Mouse (Mus musculus) liver, postnatal 0 days (tissue): ENCODE data around the gene Inpp5k. TPM values are rescaled to one million over a fixed set of nuclear protein-coding genes. Genes with fewer than 3 reads are reported as not detected.
A peak's percentile ranks its signal among the peaks of the same experiment; 100 is the strongest.

Source experiments
- ATAC-seq: fragments of 200-750 bp; cut with Nextera tagmentation; 2 replicates; pipeline ENCODE4 v1.8.0; 2017; ENCODE audit warnings: mild to moderate bottlenecking, moderate library complexity
- DNase-seq: peaks from one replicate; pipeline ENCODE4 v3.0.0-alpha.2; 2016
- H3K27ac ChIP-seq: fragments of 300-500 bp; sonication (generic); 2 replicates; pipeline ENCODE4 v1.5.1; 2014; ENCODE audit warnings: antibody characterized with exemption, moderate library complexity, mild to moderate bottlenecking, low read depth
- H3K27me3 ChIP-seq: fragments of 300-500 bp; sonication (generic); 2 replicates; pipeline ENCODE4 v1.6.1; 2014; ENCODE audit warnings: low read length, control low read depth, mixed read lengths; ENCODE audit not compliant: insufficient read depth
- H3K36me3 ChIP-seq: fragments of 300-500 bp; sonication (generic); replicated peaks from 2 replicates; pipeline ENCODE4 v1.6.1; 2014; ENCODE audit warnings: mild to moderate bottlenecking, control low read depth, low read length, moderate library complexity, mixed read lengths; ENCODE audit not compliant: insufficient read depth
- H3K4me1 ChIP-seq: fragments of 300-500 bp; sonication (generic); 2 replicates; pipeline ENCODE4 v1.6.1; 2014; ENCODE audit warnings: antibody characterized with exemption, mild to moderate bottlenecking, control low read depth; ENCODE audit not compliant: insufficient read depth
- H3K4me2 ChIP-seq: fragments of 300-500 bp; sonication (generic); 2 replicates; pipeline ENCODE4 v1.6.1; 2014; ENCODE audit warnings: low read depth, mild to moderate bottlenecking, low read length, moderate library complexity, mixed read lengths
- H3K4me3 ChIP-seq: fragments of 300-500 bp; sonication (generic); 2 replicates; pipeline ENCODE4 v1.5.1; 2014; ENCODE audit warnings: low read depth, low read length
- H3K9ac ChIP-seq: fragments of 300-500 bp; sonication (generic); replicated peaks from 2 replicates; pipeline ENCODE4 v1.6.1; 2014; ENCODE audit warnings: mild to moderate bottlenecking, moderate library complexity
- H3K9me3 ChIP-seq: fragments of 300-500 bp; sonication (generic); 2 replicates; pipeline ENCODE4 v1.6.1; 2016; ENCODE audit warnings: mild to moderate bottlenecking, control low read depth, low read length, mixed read lengths
- CTCF ChIP-seq: sonication (generic); IDR thresholded peaks from 2 replicates; pipeline ENCODE4 v1.5.1; 2016; ENCODE audit warnings: antibody characterized with exemption, low read depth
- EP300 ChIP-seq: IDR thresholded peaks from 2 replicates; pipeline ENCODE4 v1.6.1; 2016; ENCODE audit warnings: antibody characterized with exemption, low read depth, mild to moderate bottlenecking
- WGBS: fragments of 180-500 bp; shearing (Covaris S2); extraction: QIAGEN DNeasy Blood & Tissue Kit; methylation state at CpG from one replicate; pipeline ENCODE4 v1.1.7; 2014; ENCODE audit not compliant: insufficient replicate concordance; 5-methylcytosine and 5-hydroxymethylcytosine counted together
- polyA plus RNA-seq: library from polyadenylated mRNA; unstranded; fragments of >200 nt; fragmentation: Nextera tagmentation; extraction: Ambion mirVana; gene quantifications from 2 replicates; pipeline ENCODE4 v1.2.1, GENCODE M21; 2015

The Inpp5k gene
- polyA plus RNA-seq, 1 experiment from 2014 or later = 16.7 TPM

DNA sequence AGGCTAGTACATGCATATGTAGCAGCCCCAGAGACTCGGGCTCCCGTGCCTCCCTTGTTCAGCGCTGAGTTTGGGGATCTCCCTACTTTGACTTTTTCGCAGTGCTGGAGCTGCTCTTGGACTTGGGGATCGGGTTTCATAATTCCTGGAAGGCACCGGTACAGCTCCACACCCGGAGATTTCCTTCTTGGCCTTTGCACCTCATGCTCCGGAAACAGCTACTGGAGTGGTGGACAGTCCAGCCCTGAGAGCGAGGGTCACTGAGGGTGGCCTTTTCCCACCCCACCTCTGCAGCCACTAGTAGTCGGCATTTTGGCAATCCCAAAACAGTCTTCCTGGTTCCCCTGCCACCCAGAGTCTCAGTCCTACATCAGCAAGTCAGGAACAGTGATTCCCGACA is 4.5 kb downstream of the Inpp5k start:
- Histone ChIP-seq H3K4me1 (peaks cover 29% of the 10 kb centered on the region), H3K27me3 (no peaks in the 10 kb centered on the region), H3K9me3 (no peaks in the 10 kb centered on the region), H3K27ac (peak overlapping the region; percentile 7; the same call in 1 of the 2 replicates), H3K36me3 (peaks cover 16% of the 10 kb centered on the region), H3K4me3 (no peak overlapping the region), H3K9ac (no peak overlapping the region), H3K4me2 (no peak overlapping the region; the same call in 1 of the 2 replicates)
- no peak for ATAC-seq
- TF ChIP-seq CTCF = no peak
- no peak for TF ChIP-seq EP300
- WGBS = 60% methylated on average over 11 of the region's 11 CpGs
- DNase-seq = no peak

GRCm38 (mm10) chr11:75643323-75643722 is 12.5 kb downstream of the Inpp5k start:
- 87% methylated on average over 5 of the region's 5 CpGs for WGBS
- Histone ChIP-seq H3K36me3 (peaks cover 24% of the 10 kb centered on the region), H3K4me1 (no peaks in the 10 kb centered on the region; the same call in none of the 2 replicates), H3K4me3 (no peak overlapping the region), H3K27me3 (no peaks in the 10 kb centered on the region), H3K4me2 (no peak overlapping the region), H3K27ac (no peak overlapping the region), H3K9ac (no peak overlapping the region), H3K9me3 (no peaks in the 10 kb centered on the region)
- TF ChIP-seq CTCF = no peak
- no peak for TF ChIP-seq EP300
- DNase-seq (no peak), ATAC-seq (no peak)

DNA sequence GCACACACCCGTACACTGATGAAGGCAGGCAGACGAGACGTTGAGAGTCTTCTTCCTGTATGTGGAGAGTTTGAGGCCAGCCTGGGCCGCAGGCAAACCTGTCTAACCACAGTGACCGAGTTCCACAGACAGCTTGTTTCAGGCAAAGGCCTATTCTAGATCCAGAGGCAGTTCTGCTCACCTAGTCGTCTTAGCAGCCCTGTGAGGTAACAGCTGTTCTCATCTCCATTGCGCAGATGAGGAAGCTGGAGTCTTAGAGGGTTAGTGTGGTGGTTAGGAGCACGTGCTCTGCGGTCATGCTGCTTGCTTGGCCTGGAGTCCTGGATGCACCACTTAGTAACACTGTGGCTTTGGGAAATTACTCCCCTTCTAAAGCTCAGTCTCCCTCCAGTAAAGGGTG is 13.9 kb downstream of the Inpp5k start:
- no peak overlapping the region for H3K4me2 ChIP-seq
- WGBS = 32% methylated on average over 9 of the region's 9 CpGs
- no peak overlapping the region for H3K4me3 ChIP-seq
- H3K27ac ChIP-seq = no peak overlapping the region
- no peak overlapping the region for H3K9ac ChIP-seq
- H3K36me3 ChIP-seq = peaks cover 27% of the 10 kb centered on the region
- DNase-seq = peak; percentile 47
- peaks cover 9% of the 10 kb centered on the region for H3K4me1 ChIP-seq
- no peak for TF ChIP-seq EP300
- no peak for TF ChIP-seq CTCF
- ATAC-seq = peak; percentile 18; the same call in 1 of the 2 replicates
- no peaks in the 10 kb centered on the region for H3K27me3 ChIP-seq
- H3K9me3 ChIP-seq = no peaks in the 10 kb centered on the region

- no peak overlapping the region for H3K4me3 ChIP-seq
- peaks cover 14% of the 10 kb centered on the region for H3K36me3 ChIP-seq
- TF ChIP-seq CTCF = no peak
- TF ChIP-seq EP300 = no peak
- 69% methylated on average over 6 of the region's 6 CpGs for WGBS
- H3K4me2 ChIP-seq = no peak overlapping the region
- DNase-seq = no peak
- peaks cover 33% of the 10 kb centered on the region for H3K4me1 ChIP-seq
- no peaks in the 10 kb centered on the region for H3K27me3 ChIP-seq
- no peak overlapping the region for H3K9ac ChIP-seq
- no peak overlapping the region for H3K27ac ChIP-seq
- ATAC-seq = no peak
- no peaks in the 10 kb centered on the region for H3K9me3 ChIP-seq
These were observed 17.0 kb downstream of the Inpp5k start for GRCm38 (mm10) chr11:75647681-75648211.

DNA sequence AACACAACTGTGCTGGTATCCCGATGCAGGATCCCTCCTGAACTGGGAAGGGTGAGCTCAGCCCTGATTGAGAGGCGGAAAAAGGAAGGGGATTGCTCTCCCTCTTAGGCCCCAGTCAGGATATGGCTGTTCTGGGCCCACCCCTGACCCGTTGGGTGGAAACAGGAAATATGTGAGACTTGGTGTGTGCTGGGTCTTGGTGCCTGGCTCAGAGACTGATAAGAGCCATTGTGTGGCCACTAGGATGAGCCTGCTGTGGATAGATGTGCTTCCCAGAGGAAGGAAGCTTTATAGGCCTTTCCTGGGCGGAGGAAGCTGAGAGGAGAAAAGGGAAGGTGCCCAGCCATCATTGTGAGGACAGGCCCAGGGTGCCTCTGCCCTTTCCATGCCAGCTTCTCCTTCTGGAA is 18.4 kb downstream of the Inpp5k start:
- DNase-seq (peak; percentile 38), ATAC-seq (peak; percentile 7; the same call in 1 of the 2 replicates)
- peaks cover 14% of the 10 kb centered on the region; the same call in 1 of the 2 replicates for H3K36me3 ChIP-seq
- peaks cover 41% of the 10 kb centered on the region for H3K4me1 ChIP-seq
- 0 out of 2 replicates have a peak overlapping the region, but pooled peaks have one; percentile 13 for H3K4me2 ChIP-seq
- no peak overlapping the region; the same call in 1 of the 2 replicates for H3K9ac ChIP-seq
- peak overlapping the region; percentile 96 for H3K27ac ChIP-seq
- no peak overlapping the region for H3K4me3 ChIP-seq
- H3K9me3 ChIP-seq = no peaks in the 10 kb centered on the region
- TF ChIP-seq CTCF (0 out of 2 replicates have a peak, but pooled peaks have one; percentile 10), EP300 (peak; percentile 59)
- H3K27me3 ChIP-seq = no peaks in the 10 kb centered on the region
- WGBS = 36% methylated on average over 4 of the region's 4 CpGs

- DNase-seq (no peak), ATAC-seq (no peak)
- Histone ChIP-seq H3K9me3 (no peaks in the 10 kb centered on the region), H3K36me3 (peaks cover 10% of the 10 kb centered on the region; the same call in 1 of the 2 replicates), H3K4me1 (peaks cover 53% of the 10 kb centered on the region), H3K4me3 (peak within 1 kb of the TSS; percentile 72), H3K27ac (peak within 1 kb of the TSS; percentile 96), H3K9ac (peak within 1 kb of the TSS; percentile 90), H3K27me3 (no peaks in the 10 kb centered on the region), H3K4me2 (peak within 1 kb of the TSS; percentile 99)
- WGBS = 73% methylated on average over 7 of the region's 7 CpGs
- TF ChIP-seq EP300 = no peak
- no peak for TF ChIP-seq CTCF
These were observed 19.5 kb downstream of the Inpp5k start, which contains the start of gene Myo1c for GRCm38 (mm10) chr11:75650311-75650710. Myo1c (plus strand) TSS chr11:75650504.
